Mouse (Mus musculus) spleen, adult 2 months (tissue): ENCODE measurements around the gene Pin1.

Experiments
- CTCF ChIP-seq: fragments of 200-500 bp; IDR thresholded peaks from 2 replicates; pipeline ENCODE4 v1.5.1; 2011; ENCODE audit warnings: mild to moderate bottlenecking, inconsistent platforms; ENCODE audit not compliant: insufficient read depth, insufficient read length, insufficient replicate concordance; ENCODE audit errors: extremely low read depth
- POLR2A ChIP-seq: fragments of 200-500 bp; IDR thresholded peaks from 2 replicates; pipeline ENCODE4 v1.6.1; 2011; ENCODE audit warnings: low read depth, low read length, inconsistent platforms

DNA sequence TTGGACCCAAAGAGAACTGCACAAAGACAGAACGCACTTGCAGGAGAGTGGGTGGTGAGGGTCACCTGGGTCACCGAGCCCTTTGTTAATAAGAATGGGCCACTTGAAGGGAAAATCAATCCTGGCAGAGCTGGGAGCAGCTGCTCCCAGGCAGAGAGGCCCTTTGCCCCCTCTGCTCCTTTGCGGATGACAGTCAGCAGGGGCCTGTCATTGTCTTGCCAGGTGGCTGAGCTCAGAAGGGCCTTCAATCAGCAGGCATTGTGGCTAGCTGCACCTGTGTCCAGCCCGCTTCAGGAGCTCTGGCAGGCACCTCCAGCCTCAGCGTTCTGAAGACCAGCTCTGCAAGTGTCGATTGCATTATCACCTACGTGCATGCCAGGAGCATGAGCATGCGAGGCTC, 45.6 kb downstream of the Pin1 start:
- no peak for TF ChIP-seq CTCF
- no peak for TF ChIP-seq POLR2A
